Mouse (Mus musculus) stomach, adult 2 months (tissue): Measurements from ENCODE around the gene Vmn1r45. TPM values are rescaled to one million over a fixed set of nuclear protein-coding genes. Genes with fewer than 3 reads are reported as not detected.

Source experiments
- polyA plus RNA-seq: library from polyadenylated mRNA; depleted of rRNA; stranded (reverse); fragments of >200 nt; gene quantifications from 2 replicates; pipeline ENCODE4 v1.2.3, GENCODE M21; 2012; rRNA removed

Vmn1r45 gene
- not detected in 2 replicates for polyA plus RNA-seq

DNA sequence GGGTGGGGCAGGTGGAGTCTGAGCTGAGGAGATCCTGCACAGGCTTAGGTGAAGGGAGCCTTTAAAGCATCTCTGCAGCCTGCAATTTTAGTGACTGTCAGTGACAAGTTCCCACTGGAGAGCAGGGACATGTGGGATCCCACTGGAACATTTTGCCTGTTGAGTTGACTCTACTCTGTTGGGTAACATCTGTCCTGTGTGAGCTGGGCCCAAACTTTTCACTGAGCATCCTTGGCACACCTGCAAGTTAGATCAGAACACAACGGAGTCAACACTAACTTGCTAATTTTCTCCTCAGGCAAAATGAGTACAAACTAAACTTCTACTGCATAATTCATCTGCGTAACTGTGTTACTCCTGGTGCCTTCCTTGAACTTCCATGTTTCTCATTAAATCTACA lies at the start of gene Vmn1r45:
Vmn1r45 (minus strand) TSS at position 101 of the 400 bp plus-strand sequence.

DNA sequence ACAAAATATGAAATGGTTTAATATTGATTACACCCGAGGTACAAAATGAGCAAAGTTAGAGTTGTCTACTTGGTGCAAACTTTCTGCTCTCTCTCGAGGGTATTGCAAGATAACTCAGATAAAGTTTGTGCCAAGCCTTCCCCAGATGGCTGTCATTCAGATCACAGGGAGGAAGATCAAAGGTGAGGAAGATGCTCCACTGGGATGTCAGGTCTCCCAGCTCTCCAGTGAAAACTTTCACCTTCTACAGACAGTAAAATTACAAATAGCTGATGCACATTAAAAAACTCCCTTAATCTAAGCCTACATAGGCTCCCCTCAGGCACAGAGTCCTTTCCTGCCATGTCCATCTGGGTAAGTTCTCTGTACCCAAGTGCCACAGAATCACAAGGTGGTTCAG lies 28.6 kb upstream of the Vmn1r45 start, which contains the start of gene Vmn1r46:
Vmn1r46 (plus strand) TSS at position 301 of the 400 bp plus-strand sequence.

DNA sequence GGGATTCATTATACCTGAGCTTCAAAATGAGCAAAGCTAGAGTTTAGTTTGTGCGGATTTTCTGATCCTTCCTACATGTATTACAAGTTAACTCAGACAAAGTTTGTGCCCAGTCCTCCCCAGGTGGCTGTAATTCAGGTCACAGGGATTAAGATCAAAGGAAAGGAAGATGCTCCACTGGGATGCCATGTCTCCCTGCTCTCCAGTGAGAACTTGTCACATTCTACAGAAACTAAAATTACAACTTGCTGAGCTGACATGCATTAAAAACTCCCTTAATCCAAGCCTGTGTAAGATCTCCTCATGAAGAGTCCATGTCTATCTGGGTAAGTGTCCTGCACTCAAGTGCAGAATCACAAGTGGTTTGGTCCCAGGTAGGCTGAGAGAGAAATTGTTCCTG lies 57.0 kb downstream of the Vmn1r45 start, which contains the start of gene Vmn1r44:
Vmn1r44 (plus strand) TSS at position 301 of the 400 bp plus-strand sequence.

Other genes with a start within 250 kb of the Vmn1r45 start
- gene Vmn1r40, start 233.1 kb downstream of the Vmn1r45 start, polyA plus RNA-seq: not detected in 2 replicates
- not detected in 2 replicates for gene Vmn1r41, start 199.8 kb downstream of the Vmn1r45 start, polyA plus RNA-seq
- not detected in 2 replicates for gene Vmn1r42, start 64.2 kb downstream of the Vmn1r45 start, polyA plus RNA-seq
- not detected in 2 replicates for gene Vmn1r43, start 64.2 kb downstream of the Vmn1r45 start, polyA plus RNA-seq
- not detected in 2 replicates for gene Vmn1r44, start 56.9 kb downstream of the Vmn1r45 start, polyA plus RNA-seq
- gene Vmn1r46, start 28.7 kb upstream of the Vmn1r45 start, polyA plus RNA-seq: not detected in 2 replicates
- gene Vmn1r47, start 75.5 kb upstream of the Vmn1r45 start, polyA plus RNA-seq: not detected in 2 replicates
- not detected in 2 replicates for gene Vmn1r48, start 96.2 kb upstream of the Vmn1r45 start, polyA plus RNA-seq
- gene Vmn1r49, start 137.9 kb upstream of the Vmn1r45 start, polyA plus RNA-seq: not detected in 2 replicates
- not detected in 2 replicates for gene Vmn1r50, start 160.8 kb upstream of the Vmn1r45 start, polyA plus RNA-seq
- not detected in 2 replicates for gene Vmn1r51, start 182.0 kb upstream of the Vmn1r45 start, polyA plus RNA-seq
- gene Vmn1r52, start 234.2 kb upstream of the Vmn1r45 start, polyA plus RNA-seq: not detected in 2 replicates